Mouse (Mus musculus) adrenal gland, postnatal 25 days (tissue): Measurements from ENCODE around the gene Tmem191c. TPM values are rescaled to one million over a fixed set of nuclear protein-coding genes. Genes with fewer than 3 reads are reported as not detected.

Source experiments
- DNase-seq: peaks from one replicate; pipeline ENCODE4 v3.0.0; 2021; ENCODE audit warnings: mixed read lengths
- total RNA-seq: library from RNA; stranded (reverse); gene quantifications from 2 replicates; pipeline ENCODE4 v1.2.3, GENCODE M21; 2021

Gene Tmem191c
- total RNA-seq, 1 experiment from 2014 or later = 19.9 TPM

- no peak for DNase-seq
These were observed 55.2 kb downstream of the Tmem191c start, which contains the start of gene Serpind1 for GRCm38 (mm10) chr16:17331116-17331515. TSS of gene Serpind1 (plus strand) at chr16:17331371.

GRCm38 (mm10) chr16:17331855-17332254, 56.0 kb downstream of the Tmem191c start:
- DNase-seq = no peak

Other genes starting within 250 kb of the Tmem191c start
- 10.0 and 11.7 TPM in 2 replicates for gene Ypel1, start 206.4 kb upstream of the Tmem191c start, total RNA-seq
- gene Ppil2, start 164.8 kb upstream of the Tmem191c start, total RNA-seq = 101 and 118 TPM in 2 replicates
- 1.5 TPM in 1 of 2 replicates, not detected in the other for gene 2610318N02Rik, start 150.9 kb upstream of the Tmem191c start, total RNA-seq
- 27.9 and 28.0 TPM in 2 replicates for gene Sdf2l1, start 143.7 kb upstream of the Tmem191c start, total RNA-seq
- gene Ydjc, start 131.5 kb upstream of the Tmem191c start, total RNA-seq = 4.5 and 7.0 TPM in 2 replicates
- 0.39 TPM in 1 of 2 replicates, not detected in the other for gene Ccdc116, start 128.8 kb upstream of the Tmem191c start, total RNA-seq
- gene Ube2l3, start 73.4 kb upstream of the Tmem191c start, total RNA-seq = 194 and 282 TPM in 2 replicates
- gene Rimbp3, start 67.5 kb upstream of the Tmem191c start, total RNA-seq = 0.06 TPM in 1 of 2 replicates, not detected in the other
- 2.3 and 2.6 TPM in 2 replicates for gene Hic2, start 42.5 kb upstream of the Tmem191c start, total RNA-seq
- gene Serpind1, start 55.3 kb downstream of the Tmem191c start, total RNA-seq = 0.24 and 4.8 TPM in 2 replicates
- 28.1 and 30.2 TPM in 2 replicates for gene Snap29, start 129.9 kb downstream of the Tmem191c start, total RNA-seq
- 87.2 and 88.9 TPM in 2 replicates for gene Pi4ka, start 130.2 kb downstream of the Tmem191c start, total RNA-seq
- gene Crkl, start 175.9 kb downstream of the Tmem191c start, total RNA-seq = 30.2 and 33.7 TPM in 2 replicates
- gene Aifm3, start 213.5 kb downstream of the Tmem191c start, total RNA-seq = 9.8 and 10.2 TPM in 2 replicates
- 70.0 and 74.9 TPM in 2 replicates for gene Lztr1, start 232.6 kb downstream of the Tmem191c start, total RNA-seq